Mouse (Mus musculus) T-helper 2 cell (primary cell): Measurements from ENCODE around the gene Gzmg.
"Not testable (repeated sequence)": the region's sequence is repeated elsewhere in the genome, so short reads cannot be mapped to it uniquely, and the experiment has no call there.

Experiments used
- in situ Hi-C: fragments of 300-600 bp; cut with MboI, MseI; formaldehyde crosslinking; loops from one replicate; pipeline ENCODE4 v1.15.1; 2025; ENCODE audit warnings: high pct_unique_total_duplicates

Gzmg gene

GRCm38 (mm10) chr14:56159479-56159878, at the start of gene Gzmg:
Gzmg (minus strand) TSS chr14:56159579.
- in situ Hi-C loops: not testable (repeated sequence)

GRCm38 (mm10) chr14:56205613-56206012, 46.2 kb upstream of the Gzmg start:
- in situ Hi-C loops: loop anchor here (5.0 to 10.0 kb wide), 2 partner anchors 102 to 139 kb away; no protein-coding TSS in a partner anchor

GRCm38 (mm10) chr14:56205021-56205420, 45.6 kb upstream of the Gzmg start:
- in situ Hi-C loops: loop anchor here (5.0 to 10.0 kb wide), 2 partner anchors 102 to 140 kb away; no protein-coding TSS in a partner anchor

- in situ Hi-C loops: loop anchor here (10.0 kb wide), 1 partner anchor 141 kb away; no protein-coding TSS in a partner anchor
Measured at GRCm38 (mm10) chr14:56203975-56204374, 44.6 kb upstream of the Gzmg start.

- in situ Hi-C loops: no loop called here
Measured at GRCm38 (mm10) chr14:56186946-56187345, 27.6 kb upstream of the Gzmg start.

- in situ Hi-C loops: no loop called here
Measured at GRCm38 (mm10) chr14:56186521-56186920, 27.1 kb upstream of the Gzmg start.

- in situ Hi-C loops: loop anchor here (10.0 kb wide), 1 partner anchor 847 kb away; no protein-coding TSS in a partner anchor
Measured at GRCm38 (mm10) chr14:56177651-56178050, 18.3 kb upstream of the Gzmg start.

GRCm38 (mm10) chr14:56174499-56174898, 15.1 kb upstream of the Gzmg start, which contains the start of gene Gzmn:
Gzmn (minus strand) TSS chr14:56174599.
- in situ Hi-C loops: loop anchor here (10.0 kb wide), 1 partner anchor 850 kb away; no protein-coding TSS in a partner anchor

GRCm38 (mm10) chr14:56173396-56173795, 14.0 kb upstream of the Gzmg start:
- in situ Hi-C loops: loop anchor here (10.0 kb wide), 1 partner anchor 851 kb away; no protein-coding TSS in a partner anchor

- in situ Hi-C loops: loop anchor here (10.0 kb wide), 1 partner anchor 852 kb away; no protein-coding TSS in a partner anchor
Measured at GRCm38 (mm10) chr14:56172744-56173143, 13.4 kb upstream of the Gzmg start.

GRCm38 (mm10) chr14:56168009-56168408, 8.6 kb upstream of the Gzmg start:
- in situ Hi-C loops: no loop called here

GRCm38 (mm10) chr14:56162109-56162508, 2.7 kb upstream of the Gzmg start:
- in situ Hi-C loops: no loop called here

GRCm38 (mm10) chr14:56155340-56155739, 4.0 kb downstream of the Gzmg start:
- in situ Hi-C loops: no loop called here

GRCm38 (mm10) chr14:56133675-56134074, 25.7 kb downstream of the Gzmg start:
- in situ Hi-C loops: not testable (repeated sequence)

- in situ Hi-C loops: not testable (repeated sequence)
Measured at GRCm38 (mm10) chr14:56132508-56132907, 26.9 kb downstream of the Gzmg start, which contains the start of gene Gzmd. Gzmd (minus strand) TSS chr14:56132608.

GRCm38 (mm10) chr14:56128341-56128740, 31.0 kb downstream of the Gzmg start:
- in situ Hi-C loops: no loop called here

- in situ Hi-C loops: no loop called here
Measured at GRCm38 (mm10) chr14:56123516-56123915, 35.9 kb downstream of the Gzmg start.

GRCm38 (mm10) chr14:56120525-56120924, 38.9 kb downstream of the Gzmg start, which contains the start of gene Gzme:
Gzme (minus strand) TSS chr14:56120625.
- in situ Hi-C loops: no loop called here

- in situ Hi-C loops: not testable (repeated sequence)
Measured at GRCm38 (mm10) chr14:56115531-56116310, 43.7 kb downstream of the Gzmg start.
